Mouse (Mus musculus) limb, embryonic 11.5 days (tissue): ENCODE data around the gene Phkb. TPM values are rescaled to one million over a fixed set of nuclear protein-coding genes. Genes with fewer than 3 reads are reported as not detected.
"Not testable (repeated sequence)": the region's sequence is repeated elsewhere in the genome, so short reads cannot be mapped to it uniquely, and the experiment has no call there.

Experiments used
- ATAC-seq: fragments of 200-750 bp; cut with Nextera tagmentation; 2 replicates; pipeline ENCODE4 v1.8.0; 2017; ENCODE audit warnings: low read depth; ENCODE audit not compliant: insufficient number of reproducible peaks, low FRiP score, low TSS enrichment
- DNase-seq: peaks from one replicate; pipeline ENCODE4 v3.0.0-alpha.2; 2015; ENCODE audit warnings: low spot score
- H3K27ac ChIP-seq: fragments of 300-500 bp; sonication (generic); replicated peaks from 2 replicates; pipeline ENCODE4 v1.5.1; 2014; ENCODE audit warnings: low read depth, mild to moderate bottlenecking, low read length
- H3K27me3 ChIP-seq: fragments of 300-500 bp; sonication (generic); 2 replicates; pipeline ENCODE4 v1.6.1; 2014; ENCODE audit warnings: mild to moderate bottlenecking, low read length, mixed read lengths; ENCODE audit not compliant: control insufficient read depth, insufficient read depth
- H3K36me3 ChIP-seq: fragments of 300-500 bp; sonication (generic); 2 replicates; pipeline ENCODE4 v1.6.1; 2014; ENCODE audit warnings: mild to moderate bottlenecking, low read length, moderate library complexity, mixed read lengths; ENCODE audit not compliant: control insufficient read depth, insufficient read depth
- H3K4me1 ChIP-seq: fragments of 300-500 bp; sonication (generic); 2 replicates; pipeline ENCODE4 v1.6.1; 2014; ENCODE audit warnings: low read length, mixed read lengths; ENCODE audit not compliant: control insufficient read depth, insufficient read depth
- H3K4me2 ChIP-seq: fragments of 300-500 bp; sonication (generic); 2 replicates; pipeline ENCODE4 v1.6.1; 2014; ENCODE audit warnings: low read depth, mild to moderate bottlenecking, moderate library complexity; ENCODE audit not compliant: severe bottlenecking
- H3K4me3 ChIP-seq: fragments of 300-500 bp; sonication (generic); 2 replicates; pipeline ENCODE4 v1.5.1; 2014; ENCODE audit warnings: low read depth, low read length
- H3K9ac ChIP-seq: fragments of 300-500 bp; sonication (generic); 2 replicates; pipeline ENCODE4 v1.6.1; 2014; ENCODE audit warnings: mild to moderate bottlenecking, low read length
- H3K9me3 ChIP-seq: fragments of 300-500 bp; sonication (generic); 2 replicates; pipeline ENCODE4 v1.6.1; 2016; ENCODE audit warnings: low read length; ENCODE audit not compliant: control insufficient read depth
- WGBS: fragments of 180-500 bp; shearing (Covaris S2); extraction: QIAGEN DNeasy Blood & Tissue Kit; methylation state at CpG from one replicate; pipeline ENCODE4 v1.1.7; 2014; 5-methylcytosine and 5-hydroxymethylcytosine counted together
- polyA plus RNA-seq: library from polyadenylated mRNA; unstranded; fragments of >200 nt; fragmentation: Nextera tagmentation; extraction: Ambion mirVana; gene quantifications from 2 replicates; pipeline ENCODE4 v1.2.1, GENCODE M21; 2014

Gene Phkb
- polyA plus RNA-seq, 1 experiment from 2014 or later = 55.8 TPM

- H3K27ac ChIP-seq = no peak overlapping the region
- H3K4me3 ChIP-seq = no peak overlapping the region
- DNase-seq (no peak), ATAC-seq (no peak)
- no peaks in the 10 kb centered on the region for H3K4me1 ChIP-seq
- no peaks in the 10 kb centered on the region for H3K9me3 ChIP-seq
- 87% methylated on average over 19 of the region's 19 CpGs for WGBS
- no peaks in the 10 kb centered on the region for H3K27me3 ChIP-seq
- no peak overlapping the region for H3K4me2 ChIP-seq
- no peak overlapping the region for H3K9ac ChIP-seq
- H3K36me3 ChIP-seq = no peaks in the 10 kb centered on the region
Measured at GRCm38 (mm10) chr8:85854220-85855123, 13.7 kb downstream of the Phkb start.

GRCm38 (mm10) chr8:85857227-85857896 lies 16.6 kb downstream of the Phkb start:
- H3K27me3 ChIP-seq, H3K4me1 ChIP-seq, H3K27ac ChIP-seq, H3K4me2 ChIP-seq, ATAC-seq, DNase-seq, H3K4me3 ChIP-seq, H3K36me3 ChIP-seq, H3K9ac ChIP-seq, H3K9me3 ChIP-seq: not testable (repeated sequence)
- 50% methylated on average over 11 of the region's 11 CpGs for WGBS

- H3K4me3 ChIP-seq = no peak overlapping the region
- H3K27ac ChIP-seq = no peak overlapping the region
- no peaks in the 10 kb centered on the region for H3K9me3 ChIP-seq
- DNase-seq (no peak), ATAC-seq (no peak)
- no peaks in the 10 kb centered on the region for H3K36me3 ChIP-seq
- no peak overlapping the region for H3K9ac ChIP-seq
- no peaks in the 10 kb centered on the region for H3K27me3 ChIP-seq
- H3K4me2 ChIP-seq = no peak overlapping the region
- no peaks in the 10 kb centered on the region for H3K4me1 ChIP-seq
- WGBS = 60% methylated on average over 5 of the region's 5 CpGs
Measured at GRCm38 (mm10) chr8:85860612-85861011, 19.9 kb downstream of the Phkb start.

GRCm38 (mm10) chr8:85862381-85862780 lies 21.6 kb downstream of the Phkb start:
- Histone ChIP-seq H3K36me3 (no peaks in the 10 kb centered on the region), H3K4me3 (no peak overlapping the region), H3K4me2 (no peak overlapping the region), H3K27me3 (no peaks in the 10 kb centered on the region), H3K27ac (no peak overlapping the region), H3K4me1 (no peaks in the 10 kb centered on the region), H3K9me3 (no peaks in the 10 kb centered on the region), H3K9ac (no peak overlapping the region)
- DNase-seq (no peak), ATAC-seq (no peak)
- WGBS = 93% methylated on average over 1 of the region's 1 CpGs

GRCm38 (mm10) chr8:85871660-85872059 lies 30.9 kb downstream of the Phkb start:
- Histone ChIP-seq H3K4me3 (no peak overlapping the region), H3K4me1 (no peaks in the 10 kb centered on the region), H3K9me3 (no peaks in the 10 kb centered on the region), H3K27me3 (no peaks in the 10 kb centered on the region), H3K9ac (no peak overlapping the region), H3K36me3 (no peaks in the 10 kb centered on the region), H3K27ac (no peak overlapping the region), H3K4me2 (no peak overlapping the region)
- no peak for DNase-seq
- ATAC-seq = no peak
- 70% methylated on average over 2 of the region's 2 CpGs for WGBS

- ATAC-seq (no peak), DNase-seq (no peak)
- no peaks in the 10 kb centered on the region for H3K27me3 ChIP-seq
- H3K4me3 ChIP-seq = no peak overlapping the region
- H3K36me3 ChIP-seq = no peaks in the 10 kb centered on the region
- WGBS = 95% methylated on average over 8 of the region's 8 CpGs
- no peak overlapping the region for H3K27ac ChIP-seq
- no peak overlapping the region for H3K9ac ChIP-seq
- H3K4me1 ChIP-seq = no peaks in the 10 kb centered on the region
- no peak overlapping the region for H3K4me2 ChIP-seq
- H3K9me3 ChIP-seq = no peaks in the 10 kb centered on the region
Measured at GRCm38 (mm10) chr8:85877976-85878375, 37.2 kb downstream of the Phkb start.

GRCm38 (mm10) chr8:85879624-85880023 lies 38.9 kb downstream of the Phkb start:
- H3K36me3 ChIP-seq = no peaks in the 10 kb centered on the region
- ATAC-seq = no peak
- 91% methylated on average over 7 of the region's 7 CpGs for WGBS

GRCm38 (mm10) chr8:85884811-85885210 lies 44.1 kb downstream of the Phkb start:
- Histone ChIP-seq H3K27me3 (no peaks in the 10 kb centered on the region), H3K4me3 (no peak overlapping the region), H3K4me1 (no peaks in the 10 kb centered on the region), H3K9me3 (no peaks in the 10 kb centered on the region), H3K36me3 (no peaks in the 10 kb centered on the region), H3K9ac (no peak overlapping the region), H3K27ac (no peak overlapping the region), H3K4me2 (no peak overlapping the region)
- WGBS = 90% methylated on average over 3 of the region's 3 CpGs
- no peak for DNase-seq
- ATAC-seq = no peak

More at GRCm38 (mm10) chr8:85879624-85880023, 38.9 kb downstream of the Phkb start:
- Histone ChIP-seq H3K27ac (no peak overlapping the region), H3K27me3 (no peaks in the 10 kb centered on the region), H3K4me2 (no peak overlapping the region), H3K4me1 (no peaks in the 10 kb centered on the region), H3K9me3 (no peaks in the 10 kb centered on the region), H3K9ac (no peak overlapping the region), H3K4me3 (no peak overlapping the region)
- no peak for DNase-seq
